Mouse (Mus musculus) cerebellum, postnatal 25 days (tissue): ENCODE results near the gene 1700007K13Rik.

Experiments used
- DNase-seq, 2 experiments: peaks; one replicate each; pipeline ENCODE4 v3.0.0; 2021; ENCODE audit warnings: mixed read lengths in 2 of 2

1700007K13Rik gene

GRCm38 (mm10) chr2:28414757-28415137, 51.4 kb downstream of the 1700007K13Rik start:
- DNase-seq: peak in 1 of 2 experiments; percentile 43

- peak; percentile 66 to 73 for DNase-seq
Observed at GRCm38 (mm10) chr2:28414116-28414756, 51.9 kb downstream of the 1700007K13Rik start.

- DNase-seq: peak; percentile 79 to 80
Observed at GRCm38 (mm10) chr2:28412936-28413335, 53.2 kb downstream of the 1700007K13Rik start.
